Mouse (Mus musculus): ENCODE measurements around the gene Timmdc1. TPM values are rescaled to one million over a fixed set of nuclear protein-coding genes. Genes with fewer than 3 reads are reported as not detected.
A peak's percentile ranks its signal among the peaks of the same experiment; 100 is the strongest.

Timmdc1 gene
- total RNA-seq (2021) = 10 to 100 TPM; 33.9 to 36.2 TPM
- long read RNA-seq, experiment 1, partial matches to known transcripts = 0 of 3 reads
- long read RNA-seq, experiment 1, other reads (novel, unspliced or antisense) = 2 of 3 reads
- long read RNA-seq, experiment 2, partial matches to known transcripts = 0 of 3 reads
- long read RNA-seq, experiment 2, other reads (novel, unspliced or antisense) = 1 of 3 reads

DNA sequence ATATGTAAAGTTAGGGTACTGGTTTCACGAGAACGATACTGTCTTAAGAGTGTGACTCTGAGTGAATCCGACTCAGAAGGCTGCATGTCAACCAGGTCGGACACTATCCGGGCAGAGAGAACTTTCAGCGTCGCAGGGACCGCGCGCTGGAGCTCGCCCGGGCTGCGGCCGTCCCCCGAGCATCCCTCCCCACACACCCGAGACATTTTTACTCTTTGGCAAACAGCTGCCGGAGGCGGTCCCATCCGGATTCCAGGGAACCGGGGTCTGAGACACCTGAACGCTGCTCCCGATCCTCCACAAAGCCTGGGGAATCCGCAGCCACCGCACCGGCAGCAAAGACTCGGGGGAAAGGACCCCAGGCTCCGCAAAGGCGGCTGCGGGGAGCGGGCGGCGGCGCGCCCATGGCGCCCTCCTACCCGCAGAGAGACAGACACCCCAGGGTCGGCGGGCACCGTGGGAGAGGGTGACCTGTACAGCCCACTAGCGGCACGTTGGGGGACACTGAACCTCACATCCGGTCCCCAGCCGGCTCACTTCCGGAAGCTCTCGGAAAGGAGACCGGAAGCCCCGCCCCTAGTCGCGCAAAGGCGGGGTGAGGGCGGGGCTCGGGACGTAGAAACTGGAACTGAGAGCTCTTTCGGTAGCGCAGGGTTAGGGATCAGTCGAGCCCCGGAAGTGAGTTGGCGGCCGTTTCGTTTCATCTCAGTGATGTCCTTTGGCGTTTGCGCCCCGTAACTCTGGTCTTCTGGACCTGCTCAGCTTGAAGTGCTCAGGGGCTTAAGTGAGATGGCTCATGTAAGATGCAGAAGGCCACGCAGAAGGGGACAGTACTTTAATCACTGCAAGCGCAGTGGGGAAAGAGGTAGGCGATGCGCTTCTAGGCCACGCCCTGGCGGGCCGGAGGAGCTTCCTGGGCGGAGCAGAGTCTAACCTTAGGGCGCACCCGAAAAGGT, at the start of gene Timmdc1:
Gene Timmdc1 (minus strand): TSS at position 535 of the 956 bp plus-strand sequence.
- peak; percentile 96 to 97 for DNase-seq (ENCODE audit: low spot score in 2 of 2)

DNA sequence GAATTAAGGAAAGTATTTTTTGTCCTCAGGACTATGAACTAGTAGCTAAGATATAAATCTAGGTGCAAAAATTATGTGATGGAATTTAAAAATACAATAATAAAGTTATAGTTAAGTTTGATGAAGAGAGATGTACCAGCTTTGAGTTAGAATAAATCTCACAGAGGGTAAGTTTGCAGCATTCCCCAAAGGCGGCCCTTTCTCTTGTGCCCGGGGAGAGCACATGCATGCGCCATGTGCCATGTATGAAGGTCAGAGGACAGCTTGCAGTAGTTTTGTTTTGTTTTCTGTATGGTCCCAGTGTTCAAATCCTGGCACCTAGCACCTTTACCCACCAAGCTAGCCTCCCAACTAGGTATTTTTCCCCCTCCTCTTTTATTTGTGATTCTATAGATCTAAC, 49.0 kb upstream of the Timmdc1 start:
- DNase-seq (ENCODE audit: low spot score in 2 of 2) = no peak

DNA sequence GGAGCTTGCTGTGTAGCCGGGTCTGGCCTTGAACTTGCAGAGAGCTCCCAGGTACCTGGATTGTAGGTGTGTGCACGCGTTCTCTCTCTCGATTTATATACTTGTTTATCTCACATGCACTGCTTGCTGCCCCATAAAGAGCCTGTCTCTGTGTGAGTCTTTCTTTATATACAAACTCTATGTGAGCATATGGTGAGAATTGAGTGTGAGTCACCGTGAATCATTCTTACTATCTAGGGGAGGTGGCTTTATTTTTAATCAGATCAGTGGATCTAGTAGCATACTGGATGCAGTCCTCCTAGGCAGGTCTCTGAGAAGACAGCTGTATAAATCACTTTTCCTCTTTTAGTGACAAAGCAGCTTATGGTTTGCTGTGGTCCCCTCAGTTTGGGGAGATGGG, 45.7 kb upstream of the Timmdc1 start:
- DNase-seq (ENCODE audit: low spot score in 2 of 2) = no peak

DNA sequence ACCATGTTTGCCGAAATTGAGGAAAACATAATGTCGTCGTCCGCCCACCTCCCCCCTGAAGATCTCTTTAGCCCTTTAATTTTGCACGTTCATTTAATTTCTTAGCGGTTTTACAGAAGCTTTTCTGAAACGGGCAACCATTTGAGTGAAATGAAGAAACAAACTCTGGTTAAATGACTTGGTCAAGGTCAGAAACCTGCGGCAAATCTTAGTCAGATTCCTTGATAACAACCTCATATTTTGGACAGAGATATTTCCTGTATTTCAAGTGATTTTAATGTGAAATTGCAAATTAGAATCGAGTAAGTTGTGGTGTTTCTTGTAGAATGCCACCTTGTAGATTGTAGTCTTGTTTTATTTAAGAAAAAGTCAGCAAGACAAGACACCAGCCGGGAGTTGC, 41.1 kb upstream of the Timmdc1 start:
- no peak for DNase-seq (ENCODE audit: low spot score in 2 of 2)

DNA sequence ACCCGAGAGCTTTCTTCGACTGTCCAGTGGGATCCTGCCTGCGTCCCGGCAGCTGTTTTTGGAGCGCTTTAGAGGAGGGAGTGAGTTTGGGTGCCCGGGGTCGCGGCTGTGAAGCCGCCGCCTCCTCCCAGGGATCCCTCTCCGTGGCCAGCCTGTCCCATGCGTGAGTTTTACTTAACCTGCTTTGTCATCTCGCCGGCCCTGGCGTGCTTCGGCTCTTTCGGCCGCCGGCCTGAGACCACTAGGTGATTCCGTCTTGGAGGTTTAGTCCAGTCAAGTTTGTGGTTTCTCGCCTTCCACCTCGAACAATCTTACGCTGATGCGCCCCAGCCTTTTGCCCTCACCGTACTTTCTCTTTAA, 40.5 kb upstream of the Timmdc1 start:
- peak in 1 of 2 experiments; percentile 9 for DNase-seq (ENCODE audit: low spot score in 2 of 2)

DNA sequence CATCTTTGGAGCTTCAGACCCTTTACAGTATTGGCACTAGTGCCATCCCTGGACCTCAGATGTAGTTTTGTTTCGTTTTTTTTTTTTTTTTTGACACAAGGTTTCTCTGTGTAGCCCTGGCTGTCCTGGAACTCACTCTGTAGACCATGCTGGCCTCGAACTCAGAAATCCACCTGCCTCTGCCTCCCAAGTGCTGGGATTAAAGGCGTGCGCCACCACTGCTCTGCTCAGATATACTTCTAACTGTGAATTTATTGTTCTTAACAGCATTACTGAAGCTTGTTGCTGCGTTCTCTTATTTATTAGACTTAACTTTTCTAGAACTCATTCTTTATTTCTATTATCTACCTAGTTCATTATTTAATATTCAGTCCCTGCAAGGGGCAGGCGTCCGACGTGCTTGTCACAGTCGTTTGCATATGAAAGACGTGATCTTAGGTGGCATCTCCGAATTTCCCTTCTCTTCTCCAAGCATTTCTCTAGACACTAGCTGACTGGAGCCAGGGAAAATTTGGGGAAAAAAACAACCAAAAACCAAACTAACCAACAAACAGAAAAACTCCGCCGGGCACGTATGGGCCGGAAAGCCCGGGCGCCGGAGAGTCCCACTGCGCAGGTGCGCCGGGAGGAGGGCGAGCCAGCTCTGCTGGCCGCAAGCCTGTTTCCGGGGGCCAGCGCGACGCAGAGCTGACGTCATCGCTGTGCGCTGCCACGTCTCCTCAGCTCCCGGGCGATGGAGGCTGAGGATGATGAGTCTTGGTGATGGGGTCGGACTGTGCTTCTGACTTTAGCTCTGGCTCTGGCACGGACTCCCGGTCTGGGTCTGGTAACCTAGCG, 39.9 kb upstream of the Timmdc1 start:
- peak; percentile 96 to 97 for DNase-seq (ENCODE audit: low spot score in 2 of 2)

DNA sequence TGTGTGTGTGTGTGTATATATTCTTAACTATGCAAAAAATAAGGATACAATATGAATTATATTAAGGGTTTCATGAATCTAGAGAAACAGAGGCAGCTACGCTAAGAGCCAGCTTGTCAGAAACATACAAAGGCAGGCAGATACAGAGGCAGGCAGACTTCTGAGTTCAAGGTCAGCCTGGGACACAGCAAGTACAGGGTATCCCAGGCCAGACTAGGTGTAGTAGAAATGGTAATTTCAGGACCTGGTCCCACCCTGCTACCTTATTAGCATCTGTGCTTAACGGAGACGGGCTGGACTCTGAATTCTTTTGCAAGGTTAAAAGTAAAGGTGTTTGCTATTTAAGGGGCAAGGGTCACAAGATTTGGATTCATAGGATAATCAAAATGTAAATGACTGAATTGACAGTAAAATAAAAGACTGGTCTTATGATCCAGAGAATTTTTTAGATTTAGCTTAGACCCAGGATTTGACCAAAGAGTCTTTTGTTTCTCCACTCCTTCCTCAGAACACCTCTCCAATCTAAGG, 35.8 kb upstream of the Timmdc1 start, which contains the start of gene Tmem39a:
Gene Tmem39a (plus strand): TSS at position 478 of the 528 bp plus-strand sequence.
- DNase-seq (ENCODE audit: low spot score in 2 of 2) = no peak

DNA sequence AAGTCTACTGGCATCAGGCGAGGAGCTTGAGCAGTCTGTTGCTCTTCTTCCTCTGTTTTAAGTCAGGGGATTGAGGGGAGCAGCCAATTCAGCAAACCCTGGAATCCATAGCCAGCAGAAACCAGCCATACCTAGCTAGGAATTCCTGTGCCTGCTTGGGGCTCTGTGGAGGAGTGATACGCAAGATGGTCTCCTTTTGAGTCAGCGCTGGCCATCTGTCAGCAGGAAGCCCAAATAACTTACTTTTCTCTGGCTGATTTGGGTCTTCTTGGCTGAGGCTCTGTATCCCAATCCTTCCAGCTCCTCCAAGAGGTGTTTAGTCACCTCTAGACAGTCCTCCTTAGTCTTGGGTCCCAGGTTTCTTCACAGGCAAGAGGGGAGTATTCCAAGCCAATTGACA, 33.5 kb upstream of the Timmdc1 start:
- no peak for DNase-seq (ENCODE audit: low spot score in 2 of 2)

DNA sequence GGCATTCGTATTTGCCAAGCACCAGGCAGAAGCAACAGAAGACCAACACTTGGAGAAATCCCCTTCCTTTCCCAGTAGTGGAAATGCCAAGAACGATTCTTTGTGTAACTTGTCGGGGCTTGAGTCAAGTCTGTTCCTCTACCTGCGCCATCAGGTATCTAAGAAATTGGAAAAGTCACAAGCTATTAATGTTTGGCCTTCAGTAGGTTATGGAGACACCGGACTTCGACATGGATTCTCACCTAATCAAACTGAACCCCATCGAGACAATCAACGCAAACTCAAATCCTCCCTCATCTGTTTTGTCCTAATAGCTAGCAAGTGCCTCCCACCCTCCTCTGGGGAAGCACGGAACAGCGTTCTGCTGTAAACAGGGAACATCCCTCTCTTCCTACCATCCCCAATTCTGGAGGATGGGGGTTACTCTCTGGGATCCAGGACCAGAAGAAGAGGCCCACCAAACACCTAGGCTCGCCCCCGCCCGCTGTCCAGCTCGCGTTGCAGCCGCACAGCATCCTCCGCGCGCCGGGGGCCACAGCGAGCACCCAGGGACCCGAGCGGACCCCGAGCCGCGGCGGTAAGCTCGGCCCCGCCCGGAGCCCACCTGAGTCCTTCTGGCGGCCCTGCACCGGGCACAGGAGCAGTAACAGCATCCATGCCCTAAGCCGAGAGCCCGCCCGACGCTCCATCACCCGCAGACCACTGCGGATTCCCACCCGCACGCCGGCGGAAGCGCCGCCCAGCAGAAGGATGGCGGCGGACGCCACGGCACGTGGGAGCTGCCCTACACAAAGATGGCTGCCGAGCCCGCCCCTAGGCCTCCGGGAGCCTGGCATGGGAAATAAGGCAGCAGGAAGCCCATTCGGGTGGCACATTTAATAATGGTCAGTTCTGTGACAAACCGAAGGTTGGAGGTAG, 27.3 kb upstream of the Timmdc1 start, which contains the start of gene Poglut1:
Gene Poglut1 (minus strand): TSS at position 780 of the 918 bp plus-strand sequence.
- peak; percentile 83 to 85 for DNase-seq (ENCODE audit: low spot score in 2 of 2)

DNA sequence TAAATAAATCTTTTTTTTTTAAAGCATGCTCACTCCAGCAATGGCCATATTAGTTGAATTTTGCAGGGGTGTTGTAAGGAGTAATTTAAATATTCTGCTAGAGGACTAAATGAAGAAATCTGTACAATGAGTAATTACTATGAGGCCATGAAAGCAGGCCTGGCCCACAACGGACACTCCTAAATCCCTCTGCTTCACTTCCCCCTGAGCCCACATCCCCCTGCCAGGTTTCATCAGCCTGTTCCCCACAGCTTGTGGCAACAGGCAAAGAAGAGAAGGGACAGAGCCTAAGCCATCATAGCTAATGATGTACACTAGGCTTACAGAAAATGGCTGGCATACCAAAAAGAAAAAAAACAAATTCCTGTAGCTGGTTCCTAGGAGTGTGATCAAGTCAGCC, 25.5 kb upstream of the Timmdc1 start:
- no peak for DNase-seq (ENCODE audit: low spot score in 2 of 2)

DNA sequence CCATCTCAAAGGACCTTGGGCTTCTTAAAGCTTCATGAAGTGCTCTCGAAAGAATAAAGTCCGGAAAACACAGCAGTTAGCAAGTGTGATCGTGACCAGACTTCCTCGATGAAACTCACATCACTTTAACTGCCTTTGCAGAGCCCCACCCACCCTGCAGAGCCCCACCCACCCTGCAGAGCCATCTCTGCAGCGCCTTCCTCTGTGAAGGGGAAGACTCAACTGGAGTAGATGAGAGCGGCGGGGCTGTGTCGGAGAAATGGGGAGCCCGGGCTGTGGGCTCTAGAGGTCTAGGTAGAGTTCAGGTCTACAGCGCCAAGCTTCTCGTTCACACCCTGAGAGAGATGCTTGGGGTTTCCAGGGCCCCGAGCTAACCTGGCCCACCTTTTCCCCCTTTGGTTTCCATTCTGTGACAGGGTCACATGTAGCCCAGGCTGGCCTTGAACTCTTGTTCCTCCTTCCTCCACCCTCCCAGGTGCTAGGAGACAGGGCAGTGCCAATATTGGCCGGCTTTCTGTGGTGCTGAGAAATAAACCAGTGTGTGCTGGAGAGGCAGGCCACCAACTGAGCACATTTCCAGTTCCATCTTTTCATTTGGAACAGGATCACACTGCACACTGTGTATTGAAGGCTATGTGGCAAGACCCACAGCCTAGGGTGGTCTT, 16.4 kb upstream of the Timmdc1 start:
- no peak for DNase-seq (ENCODE audit: low spot score in 2 of 2)

DNA sequence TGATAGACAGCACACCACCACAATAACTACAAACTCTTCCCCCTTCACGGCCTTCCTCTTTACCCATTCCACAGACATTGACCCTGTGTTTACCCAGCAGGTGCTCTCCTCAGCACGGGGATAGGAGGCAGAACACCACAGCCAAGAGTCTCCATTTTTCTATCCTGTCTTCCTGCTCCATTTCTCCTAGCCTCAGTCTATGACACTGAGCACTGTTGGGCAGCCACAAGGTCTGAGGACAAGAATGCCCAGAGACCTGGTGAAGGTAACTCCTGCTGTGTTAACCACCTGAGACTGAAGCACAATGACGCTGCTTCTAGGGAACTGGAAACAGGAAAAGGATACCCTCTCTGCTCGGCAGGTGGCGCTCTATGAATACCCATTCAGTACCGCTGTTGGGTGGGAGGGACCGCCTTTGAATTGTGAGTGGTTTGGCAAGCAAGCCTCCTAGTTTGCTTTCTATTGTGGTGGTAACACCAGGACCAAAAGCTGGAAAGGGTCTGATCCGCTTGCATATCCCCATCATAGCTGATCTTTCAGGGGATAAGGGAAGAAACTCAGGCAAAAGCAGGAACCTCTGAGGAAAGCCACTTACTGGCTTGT, 14.2 kb upstream of the Timmdc1 start:
- DNase-seq (ENCODE audit: low spot score in 2 of 2) = peak; percentile 78 to 82

DNA sequence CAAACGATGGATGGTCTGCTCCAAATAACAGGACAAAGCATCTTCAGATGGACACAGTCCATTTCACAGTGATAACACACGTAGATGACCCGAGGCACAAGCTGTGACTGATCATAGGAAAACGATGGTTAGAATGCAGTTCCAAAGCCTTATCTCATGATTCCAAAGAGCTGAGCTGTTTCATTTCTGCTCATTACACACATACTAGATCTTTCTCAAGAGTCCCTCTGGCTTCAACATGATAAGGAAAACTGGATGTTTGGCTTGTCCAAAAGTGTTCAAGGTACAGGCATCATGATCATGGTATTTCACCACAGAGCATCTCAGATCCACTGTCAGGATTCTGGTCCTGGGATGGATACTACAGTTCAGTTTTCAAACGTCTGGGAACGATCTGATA, 3.8 kb upstream of the Timmdc1 start:
- DNase-seq (ENCODE audit: low spot score in 2 of 2) = no peak

DNA sequence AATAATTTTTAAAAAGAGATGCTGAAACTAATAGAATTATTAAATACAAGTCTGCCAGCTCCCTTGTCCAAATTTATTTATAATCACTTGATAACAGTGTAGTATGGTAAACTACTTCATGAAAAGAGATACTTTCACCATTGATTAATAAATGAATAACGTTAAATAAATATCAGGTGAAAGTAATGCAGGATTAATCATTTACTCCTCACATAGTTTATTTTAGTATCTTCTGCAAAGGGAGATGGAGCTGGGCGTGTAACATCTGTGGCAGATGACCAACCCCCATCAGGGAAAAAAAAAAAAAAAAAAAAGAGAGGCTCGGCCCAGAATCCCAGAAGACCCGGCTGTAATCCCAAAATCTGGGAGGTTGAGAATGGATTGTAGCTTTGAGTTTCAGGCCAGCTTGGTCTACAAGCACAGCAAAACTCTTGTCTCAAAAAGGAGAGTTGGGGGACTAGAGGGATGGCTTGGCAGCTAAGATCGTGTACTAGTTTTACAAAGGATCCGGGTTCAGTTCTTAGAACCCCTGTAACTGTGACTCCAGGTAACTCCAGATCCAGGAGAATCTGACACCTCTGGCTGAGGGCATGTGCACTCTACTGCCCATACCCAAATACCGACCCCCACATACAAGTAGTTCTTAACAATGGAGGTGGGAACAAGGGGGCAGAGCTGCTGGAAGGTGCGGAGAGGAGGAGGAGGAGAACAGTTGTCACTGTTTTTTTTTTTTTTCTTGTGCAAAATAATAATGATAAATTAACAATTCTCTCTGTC, 1.1 kb downstream of the Timmdc1 start:
- DNase-seq (ENCODE audit: low spot score in 2 of 2) = no peak

DNA sequence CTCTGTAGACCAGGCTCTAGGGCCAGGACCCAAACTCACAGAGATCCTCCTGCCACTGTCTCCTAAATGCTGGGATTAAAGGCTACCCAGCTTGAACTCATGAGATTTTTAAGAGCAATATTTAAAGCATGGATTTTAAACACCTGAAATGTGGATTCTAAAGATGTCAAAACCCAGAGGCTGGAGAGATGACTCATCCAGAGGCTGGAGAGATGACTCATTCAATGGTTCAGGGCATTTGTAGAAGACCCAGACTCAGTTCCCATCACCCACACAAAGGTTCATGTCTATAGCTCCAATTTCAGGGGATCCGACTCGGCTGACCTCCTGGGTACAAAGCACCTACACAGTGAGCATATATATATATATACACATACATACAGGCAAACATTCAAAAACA, 3.3 kb downstream of the Timmdc1 start:
- no peak for DNase-seq (ENCODE audit: low spot score in 2 of 2)

DNA sequence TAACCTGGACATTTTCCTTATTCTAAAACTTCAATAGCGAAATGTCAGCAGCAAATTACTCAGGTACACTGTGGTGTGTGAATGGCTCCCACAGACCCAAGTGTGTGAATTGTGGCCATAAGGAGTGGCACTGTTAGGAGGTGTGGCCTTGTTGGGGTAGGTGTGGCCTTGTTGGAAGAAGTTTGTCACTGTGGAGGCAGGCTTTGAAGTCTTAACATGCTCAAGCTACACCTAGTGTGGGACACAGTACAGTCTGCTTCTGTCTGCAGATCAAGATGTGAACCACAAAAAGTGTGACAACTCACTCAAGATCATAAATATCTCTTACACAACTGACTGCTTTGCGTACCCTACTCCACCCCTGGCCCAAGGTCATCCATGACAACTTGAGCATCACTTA, 11.6 kb downstream of the Timmdc1 start:
- DNase-seq (ENCODE audit: low spot score in 2 of 2) = no peak

DNA sequence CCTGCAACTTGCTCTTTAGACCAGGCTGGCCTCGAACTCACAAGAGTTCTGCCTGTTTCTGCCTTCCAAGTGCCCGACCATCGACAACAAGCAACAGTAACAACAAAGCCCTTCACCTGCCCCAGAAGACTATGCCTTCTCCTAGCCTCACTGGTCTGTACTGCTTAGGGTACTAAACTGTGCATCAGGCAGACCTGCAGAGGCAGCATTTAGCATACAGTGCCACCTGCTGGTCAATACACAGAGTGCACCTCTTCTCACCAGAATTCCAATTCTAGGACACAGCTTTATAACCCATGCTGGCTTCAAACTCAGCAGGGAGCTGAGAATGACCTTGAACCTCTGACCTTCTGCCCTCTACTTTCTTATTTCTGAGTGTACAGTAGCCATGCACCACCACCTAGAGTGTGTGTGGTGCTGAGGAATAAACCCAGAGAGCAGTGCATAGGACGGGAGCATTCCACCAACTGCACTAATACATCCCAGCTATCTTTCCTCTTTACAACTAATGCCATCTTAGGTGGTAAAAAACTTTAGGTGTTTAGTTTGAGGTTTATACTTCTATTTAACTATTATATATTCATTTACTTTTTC, 16.3 kb downstream of the Timmdc1 start:
- peak; percentile 59 to 72 for DNase-seq (ENCODE audit: low spot score in 2 of 2)

DNA sequence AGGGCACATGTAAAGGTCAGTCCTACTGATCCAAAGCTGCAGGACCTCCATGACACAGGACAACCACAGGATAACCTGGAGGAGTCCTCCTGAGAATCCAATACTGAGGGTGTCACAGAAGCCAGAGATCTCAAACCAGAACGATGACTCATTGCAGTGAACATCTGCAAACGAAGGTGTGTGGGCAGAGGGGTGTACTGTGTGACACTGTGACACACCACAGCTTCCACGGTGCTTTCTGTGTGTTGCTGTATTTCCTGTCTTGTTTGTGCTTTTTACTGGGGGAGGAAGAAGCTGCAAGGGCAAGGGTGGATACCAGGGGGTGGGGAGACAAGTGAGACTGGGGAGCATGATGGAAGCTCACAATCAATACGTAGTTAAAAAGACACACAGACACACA, 18.9 kb downstream of the Timmdc1 start:
- DNase-seq (ENCODE audit: low spot score in 2 of 2) = no peak

Measured in left cerebral cortex, adult 18-20 months (tissue).